Mouse (Mus musculus) MEL (cell line): ENCODE results near the gene Dmpk.

Experiments
- EP300 ChIP-seq, 2 experiments: IDR thresholded peaks; 2 replicates each; pipeline ENCODE4 v1.6.1; 2011; ENCODE audit warnings: improper control_type of control experiment in 2 of 2, low read length in 2 of 2, low read depth in 1 of 2, mild to moderate bottlenecking in 1 of 2
- MAX ChIP-seq: IDR thresholded peaks from 2 replicates; pipeline ENCODE4 v1.6.1; 2011; ENCODE audit warnings: low read length, improper control_type of control experiment
- POLR2A ChIP-seq, 2 experiments: IDR thresholded peaks; 2 replicates each; pipeline ENCODE4 v1.6.1; 2011 to 2012; ENCODE audit warnings: low read length in 2 of 2, mild to moderate bottlenecking in 2 of 2, control low read depth in 1 of 2, improper control_type of control experiment in 1 of 2, low read depth in 1 of 2, moderate library complexity in 1 of 2; ENCODE audit not compliant: control insufficient read depth in 1 of 2, insufficient read depth in 1 of 2, poor library complexity in 1 of 2
- TAL1 ChIP-seq: IDR thresholded peaks from 2 replicates; pipeline ENCODE4 v1.6.1; 2012; ENCODE audit warnings: mild to moderate bottlenecking, inconsistent platforms, low read length, moderate library complexity, mixed read lengths
- UBTF ChIP-seq: IDR thresholded peaks from 2 replicates; pipeline ENCODE4 v1.6.1; 2012; ENCODE audit warnings: low read depth, mild to moderate bottlenecking, inconsistent platforms, low read length, improper control_type of control experiment, moderate library complexity, borderline replicate concordance; ENCODE audit not compliant: insufficient read depth

DNA sequence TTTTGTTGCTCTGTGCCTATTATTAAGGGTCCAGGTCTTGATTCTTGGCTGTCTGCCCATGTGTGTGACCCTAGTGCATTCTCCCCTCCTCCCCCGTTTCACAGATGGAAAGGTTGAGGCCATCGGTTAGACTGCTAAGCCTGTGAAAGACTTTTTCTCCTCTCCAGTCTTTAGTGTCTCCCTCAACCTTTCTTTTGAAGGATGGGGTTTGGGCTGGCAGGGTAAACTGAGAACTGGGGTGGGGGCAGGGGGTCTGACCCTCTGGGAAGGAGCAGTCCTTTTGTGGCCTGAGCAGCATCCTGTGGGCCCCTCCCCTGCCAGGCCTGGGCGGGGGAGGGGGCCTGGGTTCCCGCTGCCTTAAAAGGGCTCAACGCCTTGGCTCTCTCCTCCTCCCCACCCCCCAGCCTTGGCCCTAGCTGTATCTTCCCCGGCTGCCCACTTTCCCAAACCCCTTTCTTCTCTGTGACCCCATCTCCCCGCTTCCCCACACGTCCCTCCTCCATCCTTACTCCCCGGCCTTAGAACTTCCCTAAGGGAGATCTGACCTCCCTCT, 1.3 kb downstream of the Dmpk start:
- TF ChIP-seq MAX (no peak), EP300 (IDR thresholded peaks at IDR 0.05; ENCODE audit: low read depth in 1 of 2, low read length in 2 of 2) (no peak), POLR2A (IDR thresholded peaks at IDR 0.05; ENCODE audit: control insufficient read depth in 1 of 2, insufficient read depth in 1 of 2, low read depth in 1 of 2, low read length in 2 of 2, poor library complexity in 1 of 2) (no peak), UBTF (no peak), TAL1 (no peak)
